9 mouse cellular contexts compared by ENCODE assay signal in genomic region chr6:120914533-120914910, GRCm38 (mm10). TPM values are rescaled to one million over a fixed set of nuclear protein-coding genes. Genes with fewer than 3 reads are reported as not detected.
DNase-seq lines count a peak whose midpoint lies in the region; ATAC-seq and TF ChIP-seq lines count a peak whose summit lies in the region.
"Had no signal": no experiment of that assay in that cellular context is flagged by ENCODE, and none has a peak within 500 bp of the region (broad histone marks: within the 10 kb centered on the region; RNA-seq: fewer than 3 reads in every experiment).

No protein-coding gene starts in this region.

- peak overlapping the region; percentile 79 for H3K9ac ChIP-seq in liver, embryonic 12.5 days

- peak overlapping the region; percentile 86 for H3K27ac ChIP-seq in liver, embryonic 12.5 days
- peak overlapping the region; percentile 37; the same call in 1 of the 2 replicates for H3K27ac ChIP-seq in small intestine, adult 2 months (ENCODE audit: insufficient read depth, low read depth, low read length)

- H3K4me1 ChIP-seq in liver, embryonic 12.5 days: peaks cover 69% of the 10 kb centered on the region
- peaks cover 42% of the 10 kb centered on the region for H3K4me1 ChIP-seq in small intestine, adult 2 months (ENCODE audit: control insufficient read depth, insufficient read depth, insufficient read length, low read length)

- 24% methylated on average over 4 of the region's 4 CpGs for WGBS in liver, embryonic 12.5 days (ENCODE audit: insufficient replicate concordance)
- 73% methylated on average over 4 of the region's 4 CpGs for WGBS in small intestine, adult 2 months

- ATAC-seq in liver, embryonic 12.5 days: peak; percentile 50

- no peaks in the 10 kb centered on the region; the same call in 1 of the 2 replicates for H3K36me3 ChIP-seq in liver, embryonic 12.5 days
- H3K36me3 ChIP-seq in small intestine, adult 2 months (ENCODE audit: control insufficient read depth, insufficient read depth, low read length): no peaks in the 10 kb centered on the region

- no peak for TF ChIP-seq POLR2A in small intestine, adult 2 months (IDR thresholded peaks at IDR 0.05; ENCODE audit: low read depth, low read length)

- no peaks in the 10 kb centered on the region for H3K9me3 ChIP-seq in liver, embryonic 12.5 days (replicated peaks)

- no peak for TF ChIP-seq CTCF in small intestine, adult 2 months (IDR thresholded peaks at IDR 0.05; ENCODE audit: extremely low read depth, insufficient read length, insufficient replicate concordance, low read depth, low read length)

- peak; percentile 42 for DNase-seq in spleen, adult 12 weeks (ENCODE audit: low spot score)
- no peak for DNase-seq in spleen, postnatal 14 days (ENCODE audit: low spot score in 2 of 2)
- peak; percentile 31 for DNase-seq in NIH3T3 (ENCODE audit: low read depth)
- no peak for DNase-seq in urinary bladder, adult 2 months (ENCODE audit: low spot score)
- DNase-seq in neural tube, embryonic 10.5 days (ENCODE audit: extremely low spot score, low spot score): no peak
- no peak for DNase-seq in frontal cortex, postnatal 36 days (ENCODE audit: low spot score in 2 of 2)

- H3K27me3 ChIP-seq in liver, embryonic 12.5 days (replicated peaks): no peaks in the 10 kb centered on the region
- no peaks in the 10 kb centered on the region for H3K27me3 ChIP-seq in small intestine, adult 2 months (ENCODE audit: control insufficient read depth, insufficient read depth, low read length)

- peak overlapping the region; percentile 99 for H3K4me2 ChIP-seq in liver, embryonic 12.5 days
- H3K4me2 ChIP-seq: heart, embryonic 11.5 days had no signal

- peak overlapping the region; percentile 72 for H3K4me3 ChIP-seq in liver, embryonic 12.5 days
- no peak overlapping the region for H3K4me3 ChIP-seq in small intestine, adult 2 months (ENCODE audit: low read depth, low read length)

RNA-seq across cellular contexts. Expression of gene Bid, which starts 2.1 kb away (rescaled TPM):
- polyA plus RNA-seq in liver, embryonic 12.5 days (2016; fragmentation: Nextera tagmentation; extraction: Ambion mirVana): 32.4 and 32.9 TPM in 2 replicates
- 2.1 and 10.7 TPM in 2 replicates for polyA plus RNA-seq in small intestine, adult 2 months (2012; rRNA removed)
- polyA plus RNA-seq in urinary bladder, adult 2 months (2012; rRNA removed): 15.7 and 18.8 TPM in 2 replicates

Comparison
In these comparisons a context has a peak if more than half of its experiments do, and no peak if none do; other contexts are left out.
1. DNase-seq: peak in spleen, adult 12 weeks (single experiment) and NIH3T3 (single experiment); none in spleen, postnatal 14 days (0 of 2), urinary bladder, adult 2 months (single experiment), neural tube, embryonic 10.5 days (single experiment) and frontal cortex, postnatal 36 days (0 of 2).